Mouse (Mus musculus) 416B (cell line): ENCODE results near the gene Tll2.

ENCODE experiments used
- DNase-seq: peaks from one replicate; pipeline ENCODE4 v3.0.0; 2011; ENCODE audit warnings: low read depth

The Tll2 gene

DNA sequence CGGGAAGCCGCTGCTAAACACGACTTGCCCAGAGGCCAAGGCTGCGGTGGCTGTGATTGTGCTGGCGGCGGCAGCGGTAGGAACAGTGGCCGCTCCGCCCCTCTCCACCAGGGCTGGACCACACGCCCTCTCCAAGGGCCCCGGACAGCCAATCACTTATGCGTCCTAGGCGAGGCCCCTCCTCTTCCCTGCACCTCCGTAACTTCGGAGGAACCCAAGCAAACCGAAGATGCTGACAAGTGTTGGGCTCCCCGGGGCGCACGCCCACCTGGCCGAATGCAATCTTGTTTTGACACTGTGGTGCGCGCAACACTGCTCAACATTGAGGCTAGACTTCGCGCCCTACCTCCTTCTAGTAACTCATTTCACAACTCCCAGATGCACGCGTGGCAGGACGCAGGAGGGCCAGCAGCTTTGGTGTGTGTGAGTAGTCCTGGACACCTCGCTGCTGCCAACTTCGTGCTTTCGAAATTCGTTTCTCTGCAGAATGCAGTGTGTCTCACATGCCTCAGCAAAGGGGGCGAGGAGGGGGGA lies at the start of gene Tll2:
TSS of gene Tll2 (minus strand) at position 25 of the 534 bp plus-strand sequence.
- DNase-seq, result no peak

- DNase-seq, result no peak
Measured at GRCm38 (mm10) chr19:41254584-41254983, 47.9 kb upstream of the Tll2 start.

GRCm38 (mm10) chr19:41248968-41249367 lies 42.3 kb upstream of the Tll2 start:
- no peak for DNase-seq

- peak; percentile 89 for DNase-seq
Measured at GRCm38 (mm10) chr19:41248271-41248670, 41.6 kb upstream of the Tll2 start.

DNA sequence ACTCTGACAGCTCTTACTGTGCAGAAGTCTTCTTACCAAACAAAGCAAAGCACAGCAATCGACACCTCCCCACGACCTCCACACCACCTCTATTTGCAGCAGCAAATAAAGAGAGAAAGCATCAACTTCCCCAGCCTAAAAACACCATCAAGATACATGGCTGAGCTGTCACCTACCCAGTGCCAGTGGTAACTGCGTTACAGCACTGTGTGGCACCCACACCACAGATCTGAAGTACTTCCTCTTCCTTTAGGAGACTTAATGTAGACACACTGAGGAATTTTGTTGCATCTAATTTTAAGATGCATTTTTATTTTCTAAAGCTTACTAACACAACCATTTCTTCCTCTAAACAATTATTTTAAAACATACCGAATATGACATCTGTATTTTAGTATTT lies 39.6 kb upstream of the Tll2 start:
- peak; percentile 45 for DNase-seq

- peak; percentile 65 for DNase-seq
Measured at GRCm38 (mm10) chr19:41244581-41244980, 37.9 kb upstream of the Tll2 start.

DNA sequence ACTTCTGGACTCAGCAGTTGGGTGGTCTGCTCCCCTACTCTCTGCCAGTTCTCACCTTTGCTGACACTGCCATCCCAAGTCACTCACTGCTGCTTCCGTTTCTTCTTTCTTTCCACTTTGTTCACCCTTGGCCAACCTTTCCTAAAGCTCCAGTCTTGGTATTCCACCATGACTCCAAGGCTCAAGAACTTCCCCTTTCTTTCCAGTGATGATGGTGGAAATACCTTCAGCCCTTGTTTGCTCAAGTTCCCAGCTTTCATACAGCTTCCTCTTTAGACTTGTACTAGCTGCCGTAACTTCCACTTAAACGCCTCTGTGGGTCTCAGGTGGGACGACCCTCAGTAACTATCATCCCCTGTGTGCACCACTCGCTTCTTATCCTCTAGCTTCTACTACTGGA lies 35.4 kb upstream of the Tll2 start:
- DNase-seq, result no peak

DNA sequence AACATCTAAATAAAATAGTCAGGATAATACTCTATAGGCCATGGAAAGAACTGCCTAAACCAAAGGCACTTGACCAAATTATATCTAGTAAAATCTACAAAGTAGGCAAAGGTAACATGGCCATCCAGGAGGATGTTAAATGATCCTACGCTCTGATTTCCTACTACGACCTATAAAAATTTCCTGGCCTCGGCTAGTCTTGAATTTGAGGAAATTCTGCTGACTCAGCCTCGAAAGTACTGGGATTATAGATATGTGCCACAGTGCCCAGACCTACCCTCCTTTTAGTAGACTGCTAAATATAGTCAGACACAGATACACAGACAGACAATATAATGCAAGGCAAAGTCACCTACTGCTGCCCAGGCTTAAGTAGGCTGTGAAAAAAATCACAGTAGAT lies 27.1 kb upstream of the Tll2 start:
- no peak for DNase-seq

GRCm38 (mm10) chr19:41208326-41208725 lies 1.7 kb upstream of the Tll2 start:
- no peak for DNase-seq

- no peak for DNase-seq
Measured at GRCm38 (mm10) chr19:41206041-41206810, 409 bp downstream of the Tll2 start.

DNA sequence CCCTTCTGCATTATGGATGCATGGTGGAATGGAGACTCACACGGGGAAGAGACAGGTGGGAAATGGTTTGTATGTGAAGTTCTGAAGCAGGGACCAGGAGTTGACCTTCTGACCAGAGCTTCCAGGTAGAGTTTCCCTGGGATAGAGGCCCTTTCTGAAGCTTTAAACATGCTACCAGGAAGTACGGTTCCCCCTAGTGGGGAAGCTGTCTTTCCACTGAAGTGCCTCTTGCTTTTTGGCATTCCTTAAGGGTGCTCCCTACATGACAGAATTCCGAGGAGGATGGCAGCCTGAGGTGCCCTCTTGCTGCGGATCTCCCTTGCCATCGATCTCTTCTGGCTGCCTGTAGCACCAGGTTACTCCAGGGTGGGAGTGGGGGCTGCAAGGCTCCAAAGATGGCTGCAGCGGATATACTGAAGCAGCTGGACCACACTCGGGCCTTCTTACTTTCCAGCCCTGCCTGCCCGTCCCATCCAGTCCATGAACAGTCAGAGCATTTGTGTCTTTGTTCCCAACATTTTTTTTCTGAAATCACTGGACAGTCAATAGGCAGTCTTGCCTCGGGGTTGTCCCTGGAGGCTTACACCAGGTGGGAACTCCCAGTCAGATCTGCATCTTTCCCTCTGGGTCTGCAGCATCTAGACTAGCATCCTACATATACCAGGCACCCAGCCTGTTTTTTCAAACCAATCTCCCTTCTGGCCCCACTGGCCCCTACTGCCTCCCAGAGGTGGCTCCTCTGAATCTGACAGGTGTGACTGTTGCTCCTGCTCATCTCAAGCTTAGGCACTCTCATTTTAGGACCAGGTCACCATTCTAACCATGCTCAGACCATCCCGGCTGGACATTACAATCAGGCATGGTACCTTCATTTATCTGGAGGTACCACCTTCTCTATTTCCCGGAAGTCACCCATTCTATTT lies 2.2 kb downstream of the Tll2 start:
- peak; percentile 18 for DNase-seq

DNA sequence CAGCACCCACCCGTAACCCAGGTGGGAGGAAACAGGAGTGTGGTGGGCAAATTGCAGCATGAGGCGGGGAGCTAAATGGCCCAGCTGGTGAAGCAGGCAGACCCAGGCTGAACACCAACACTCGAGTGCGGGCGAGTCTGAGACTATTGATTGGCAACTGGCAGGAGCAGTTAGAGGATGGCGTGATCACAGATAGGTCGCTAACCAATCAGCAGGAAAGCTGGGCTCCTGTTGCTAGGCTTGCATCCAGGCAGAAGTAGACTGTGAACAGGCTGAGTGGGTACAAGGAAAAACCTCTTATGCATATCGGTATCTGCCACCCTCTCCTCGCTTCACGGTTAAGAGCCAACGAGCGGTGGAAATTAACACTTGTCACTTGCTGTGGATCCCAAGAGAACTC lies 9.0 kb downstream of the Tll2 start:
- no peak for DNase-seq

DNA sequence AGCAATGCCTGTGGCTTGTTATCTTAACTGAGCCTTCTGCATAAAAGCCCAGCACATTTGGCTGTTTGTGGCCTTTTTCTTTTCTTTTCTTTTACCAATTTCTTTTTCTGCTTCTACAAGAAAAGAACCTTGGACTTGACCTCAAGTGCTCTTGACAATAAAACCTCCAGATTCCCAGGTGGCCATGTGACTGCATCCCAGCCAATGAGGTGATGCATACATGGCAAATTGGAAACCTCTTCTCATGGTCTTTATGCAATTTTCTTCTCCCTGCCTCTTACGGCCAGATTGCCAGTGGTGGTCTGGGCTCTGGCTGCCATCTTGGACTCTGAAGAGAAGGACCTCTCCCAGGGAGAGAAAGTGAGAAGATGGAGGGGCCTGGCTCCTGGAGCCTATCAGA lies 13.3 kb downstream of the Tll2 start:
- DNase-seq, result no peak

DNA sequence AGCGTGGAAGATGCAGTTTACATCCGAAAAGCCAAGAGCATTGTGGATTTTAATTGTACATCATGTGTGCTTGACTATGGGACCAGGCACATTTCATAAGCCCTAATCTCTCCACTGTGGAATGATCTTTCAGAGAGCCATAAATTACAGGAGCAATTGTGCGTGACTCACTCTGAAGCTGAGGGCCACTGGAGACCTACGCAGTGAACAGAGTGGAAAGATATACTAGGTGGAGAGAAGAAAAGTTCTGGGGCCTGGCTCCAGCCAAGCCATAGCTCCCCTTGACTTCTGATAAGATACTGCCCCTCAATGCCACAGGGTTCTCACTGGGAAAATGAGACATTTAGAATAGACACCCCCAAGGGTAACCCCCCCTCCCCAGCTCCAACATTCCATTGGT lies 13.7 kb downstream of the Tll2 start:
- no peak for DNase-seq

GRCm38 (mm10) chr19:41191724-41192123 lies 14.9 kb downstream of the Tll2 start:
- peak; percentile 21 for DNase-seq

DNA sequence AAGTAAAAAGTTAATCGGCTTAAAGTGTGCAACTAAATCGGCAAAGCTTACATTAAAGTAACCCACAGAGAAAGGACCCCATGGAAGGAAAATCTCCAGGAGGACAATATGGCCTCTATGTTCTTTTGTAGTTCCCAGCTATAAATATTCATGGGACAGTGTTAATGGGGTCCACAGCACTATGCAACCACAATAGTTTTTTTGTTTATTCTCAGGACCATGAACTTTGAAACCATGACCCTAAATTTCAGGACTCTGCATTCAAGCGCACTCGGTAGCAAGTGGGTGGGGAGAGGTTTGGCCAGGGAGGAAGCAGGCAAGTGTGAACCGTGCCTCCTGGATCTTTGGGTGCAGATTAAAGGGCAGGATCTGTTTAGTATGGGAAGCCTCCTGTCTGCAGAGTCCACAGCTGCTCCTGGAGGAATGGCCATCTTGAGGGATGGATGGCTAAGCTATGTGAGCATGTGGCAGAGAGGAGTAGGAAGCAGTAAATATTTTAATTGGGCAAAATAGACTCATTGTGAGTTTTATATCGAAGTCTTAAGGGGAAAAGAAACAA lies 15.7 kb downstream of the Tll2 start:
- DNase-seq, result no peak

GRCm38 (mm10) chr19:41177331-41177730 lies 29.3 kb downstream of the Tll2 start:
- no peak for DNase-seq

GRCm38 (mm10) chr19:41176881-41177280 lies 29.8 kb downstream of the Tll2 start:
- no peak for DNase-seq

- DNase-seq, result no peak
Measured at GRCm38 (mm10) chr19:41165914-41166235, 40.8 kb downstream of the Tll2 start.

- DNase-seq, result no peak
Measured at GRCm38 (mm10) chr19:41165144-41165913, 41.3 kb downstream of the Tll2 start.

DNA sequence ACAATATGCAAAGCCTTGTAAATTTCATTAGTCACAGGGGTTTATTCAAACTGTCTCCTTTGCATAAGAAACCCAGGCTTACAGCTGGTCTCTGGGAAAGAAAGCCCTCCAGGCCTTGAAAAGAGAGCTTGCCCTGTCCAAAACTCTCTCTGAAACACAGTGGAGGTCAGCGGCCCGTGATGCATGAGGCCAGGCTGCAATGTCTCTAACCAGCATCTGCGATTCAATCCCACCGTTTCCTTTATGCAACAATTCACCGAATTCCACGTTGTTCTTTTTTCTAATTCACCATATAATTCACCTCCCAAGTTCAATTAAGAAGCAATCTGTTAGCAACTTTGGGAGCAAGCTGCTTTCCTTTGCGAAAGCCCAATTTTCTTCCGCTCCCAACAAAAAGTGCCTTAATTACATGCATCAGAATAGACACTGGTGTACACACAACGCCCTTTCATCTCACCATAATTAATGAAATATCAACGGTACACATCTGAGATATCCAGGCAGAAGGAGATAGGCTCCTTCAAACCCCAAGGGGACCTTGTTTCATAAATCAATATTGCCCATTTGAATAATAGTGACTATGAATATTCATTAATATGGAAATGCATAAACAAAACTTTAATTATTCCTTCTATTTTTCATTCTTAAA lies 42.1 kb downstream of the Tll2 start:
- DNase-seq, result no peak
